Mouse (Mus musculus) macrophage (primary cell): Measurements from ENCODE around the gene Cobll1. TPM values are rescaled to one million over a fixed set of nuclear protein-coding genes. Genes with fewer than 3 reads are reported as not detected.
"Not testable (repeated sequence)": the region's sequence is repeated elsewhere in the genome, so short reads cannot be mapped to it uniquely, and the experiment has no call there.

Source experiments
- H3K27ac ChIP-seq: fragments of 350-480 bp; formaldehyde crosslinking; 2 replicates; pipeline ENCODE4 v1.9.0; 2021
- H3K36me3 ChIP-seq: fragments of 350-480 bp; formaldehyde crosslinking; 2 replicates; pipeline ENCODE4 v1.9.0; 2021; ENCODE audit errors: inconsistent target
- H3K4me3 ChIP-seq: fragments of 350-480 bp; formaldehyde crosslinking; 2 replicates; pipeline ENCODE4 v1.9.0; 2021; ENCODE audit errors: inconsistent target
- H3K79me2 ChIP-seq: fragments of 350-480 bp; formaldehyde crosslinking; 2 replicates; pipeline ENCODE4 v1.9.0; 2021; ENCODE audit errors: inconsistent target
- WGBS: methylation state at CpG from one replicate; pipeline ENCODE4 v1.1.7; 2026; ENCODE audit warnings: inconsistent platforms; ENCODE audit not compliant: missing documents; 5-methylcytosine and 5-hydroxymethylcytosine counted together
- polyA plus RNA-seq: library from polyadenylated mRNA; stranded (reverse); fragments of 250-400 nt; gene quantifications from 3 replicates; pipeline ENCODE4 v1.2.4, GENCODE M21; 2018; ENCODE audit warnings: inconsistent platforms
- total RNA-seq, 78 experiments: library from RNA; depleted of rRNA; stranded (reverse); fragments of 250-400 nt; gene quantifications; 1 replicate in 9 of 78; 2 replicates in 24 of 78; 3 replicates in 43 of 78; 4 replicates in 2 of 78; pipeline ENCODE4 v1.2.4; 2018; ENCODE audit warnings: inconsistent platforms in 56 of 78

Gene Cobll1
- total RNA-seq (2018; cell fraction: chromatin; rRNA removed): 10 to 100 TPM in 2 of 26 experiments, 1 to 10 TPM in 21, under 1 TPM in 3; 0.55 to 30.7 (median 1.9) TPM
- 1 to 10 TPM in 14 of 26 experiments, under 1 TPM in 12; 0.58 to 3.0 (median 1.0) TPM for total RNA-seq (2018; cell fraction: cytosol; rRNA removed)
- total RNA-seq (2018; cell fraction: nucleus; rRNA removed): 10 to 100 TPM in 2 of 26 experiments, 1 to 10 TPM in 22, under 1 TPM in 2; 0.87 to 23.4 (median 1.8) TPM
- 0.34 to 0.47 TPM (median 0.40 TPM) in 3 replicates for polyA plus RNA-seq

DNA sequence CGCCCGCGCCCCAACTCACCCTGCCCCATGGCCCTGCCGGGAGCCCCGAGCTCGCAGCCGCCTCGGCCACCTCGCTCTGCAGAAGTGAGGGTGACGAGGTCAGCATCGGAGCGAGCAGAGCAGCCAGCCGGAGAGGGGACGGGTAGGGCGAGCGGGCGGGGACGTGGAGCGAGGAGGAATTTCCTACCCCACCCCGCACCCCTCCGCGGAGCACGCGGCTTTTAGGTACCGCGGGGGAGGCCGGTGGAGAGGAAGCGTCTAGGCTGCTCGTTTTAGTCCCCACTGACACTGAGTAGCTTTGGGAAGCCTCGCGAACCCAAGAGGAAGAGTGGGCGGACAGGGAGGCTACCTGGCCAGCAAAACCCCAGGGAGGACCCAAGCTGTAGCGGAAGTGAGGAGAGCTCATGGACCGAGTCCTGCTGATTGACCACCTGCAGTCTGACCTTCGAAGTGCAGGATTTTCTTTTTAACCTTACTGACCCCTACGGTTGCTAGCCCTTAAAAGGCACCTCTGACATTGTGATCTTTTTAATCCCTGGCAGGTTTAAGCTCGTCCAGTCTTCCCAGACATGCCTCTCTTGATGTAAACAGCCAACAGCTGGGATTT, at the start of gene Cobll1:
Gene Cobll1, minus strand, starts transcription at position 440 of the 607 bp plus-strand sequence.
- Histone ChIP-seq H3K79me2 (no peaks in the 10 kb centered on the region), H3K27ac (no peak within 1 kb of the TSS)
- WGBS: 2% methylated on average over 36 of the region's 37 CpGs

DNA sequence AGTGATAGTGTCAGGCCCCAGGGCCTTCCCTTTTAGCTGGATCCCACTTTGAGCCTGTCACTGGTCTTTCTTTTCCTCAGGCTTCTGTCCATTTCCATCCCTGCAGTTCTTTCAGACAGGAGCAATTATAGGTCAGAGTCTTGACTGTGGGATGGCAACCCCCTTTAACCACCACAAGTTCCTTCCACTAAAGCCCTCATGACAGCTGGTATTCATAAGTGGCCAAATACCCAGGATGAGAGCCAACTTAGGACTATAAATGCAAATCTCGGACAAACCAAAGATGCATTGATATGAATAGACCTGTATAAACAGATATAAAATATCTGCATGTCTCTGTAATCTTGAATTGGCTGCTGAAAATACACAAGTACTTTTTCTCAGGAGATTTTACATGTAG, 49.5 kb upstream of the Cobll1 start:
- no peaks in the 10 kb centered on the region for H3K36me3 ChIP-seq
- no peak overlapping the region for H3K4me3 ChIP-seq
- WGBS: 56% methylated on average over 1 of the region's 1 CpGs
- H3K27ac ChIP-seq: no peak overlapping the region
- H3K79me2 ChIP-seq: no peaks in the 10 kb centered on the region

More for the DNA sequence above, at the start of gene Cobll1:
- H3K36me3 ChIP-seq: no peaks in the 10 kb centered on the region
- H3K4me3 ChIP-seq: peak within 1 kb of the TSS; percentile 31

DNA sequence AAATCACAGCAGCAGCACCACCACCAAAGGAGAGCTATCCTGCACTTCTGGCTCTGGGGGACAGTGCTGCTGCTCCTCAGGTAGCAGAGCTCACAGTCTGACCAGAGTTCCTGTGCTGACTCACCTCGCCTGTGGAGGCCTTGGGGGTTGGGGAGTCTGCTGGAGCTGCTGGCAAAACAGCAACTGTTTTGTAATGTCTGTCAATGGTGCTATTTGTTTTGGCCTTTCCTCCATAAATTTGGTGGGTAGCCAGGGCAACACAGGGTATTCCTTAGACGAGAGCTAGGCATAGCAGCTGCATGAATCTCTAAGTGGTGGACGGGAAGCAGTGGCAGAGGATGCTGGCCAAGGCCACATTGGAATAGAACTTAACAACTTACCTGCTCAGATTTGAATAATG, 46.2 kb upstream of the Cobll1 start:
- H3K27ac ChIP-seq: no peak overlapping the region
- H3K4me3 ChIP-seq: no peak overlapping the region
- H3K36me3 ChIP-seq: no peaks in the 10 kb centered on the region
- WGBS: 52% methylated on average over 3 of the region's 3 CpGs
- H3K79me2 ChIP-seq: no peaks in the 10 kb centered on the region

DNA sequence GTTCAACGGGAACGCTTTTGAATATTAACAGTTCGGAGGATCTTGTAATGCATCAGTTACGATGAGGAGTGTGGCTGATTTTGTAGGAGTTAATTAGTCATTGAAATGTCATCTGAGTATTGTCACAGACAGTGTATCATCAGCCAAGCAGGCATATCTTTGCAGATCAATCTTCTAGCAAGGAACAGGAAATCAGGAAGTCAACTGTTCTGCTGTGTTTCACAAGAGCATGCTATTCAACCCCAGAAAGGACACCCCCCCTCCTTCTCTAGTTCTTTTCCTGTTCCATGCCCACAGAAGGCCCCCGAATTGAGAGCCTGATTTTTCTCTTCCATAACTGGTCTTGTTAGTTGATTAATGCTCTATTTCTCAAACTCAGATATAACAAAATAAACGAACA, 43.8 kb upstream of the Cobll1 start:
- Histone ChIP-seq H3K36me3 (no peaks in the 10 kb centered on the region), H3K4me3 (no peak overlapping the region), H3K79me2 (no peaks in the 10 kb centered on the region), H3K27ac (no peak overlapping the region)
- WGBS: 46% methylated on average over 6 of the region's 6 CpGs

DNA sequence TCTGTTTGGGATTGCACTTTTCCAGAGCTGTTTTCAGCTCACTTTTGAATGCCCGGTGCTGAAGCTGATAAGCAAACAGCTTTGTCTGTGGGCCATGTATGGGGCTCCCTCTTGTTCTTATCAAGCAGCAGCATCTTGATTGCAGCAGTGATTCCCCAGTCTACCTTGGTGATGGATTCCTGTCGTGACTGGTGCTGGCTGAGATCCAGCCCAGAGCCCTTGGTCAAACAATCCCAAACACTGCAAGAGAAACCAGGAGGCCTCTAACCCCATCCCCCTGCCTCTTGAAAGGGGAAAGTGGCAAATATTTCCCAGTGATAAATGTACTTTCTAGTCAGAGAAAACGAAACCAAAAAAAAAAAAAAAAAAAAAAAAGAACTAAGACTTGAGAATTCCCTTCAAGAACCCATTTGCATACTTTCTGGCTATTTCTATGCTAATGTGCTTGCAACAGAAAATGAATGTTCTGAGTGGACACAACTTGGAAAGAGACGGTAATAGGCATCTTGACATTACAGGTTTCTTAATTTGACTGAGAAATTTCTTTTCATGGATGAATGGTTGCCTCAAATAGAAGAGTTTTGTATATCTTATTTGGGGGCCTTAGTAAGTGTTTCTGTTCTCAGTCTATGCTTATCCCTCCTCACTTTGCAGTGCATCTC, 40.0 kb upstream of the Cobll1 start:
- H3K27ac ChIP-seq: no peak overlapping the region
- 33% methylated on average over 4 of the region's 4 CpGs for WGBS
- no peak overlapping the region for H3K4me3 ChIP-seq
- no peaks in the 10 kb centered on the region for H3K79me2 ChIP-seq
- no peaks in the 10 kb centered on the region for H3K36me3 ChIP-seq

DNA sequence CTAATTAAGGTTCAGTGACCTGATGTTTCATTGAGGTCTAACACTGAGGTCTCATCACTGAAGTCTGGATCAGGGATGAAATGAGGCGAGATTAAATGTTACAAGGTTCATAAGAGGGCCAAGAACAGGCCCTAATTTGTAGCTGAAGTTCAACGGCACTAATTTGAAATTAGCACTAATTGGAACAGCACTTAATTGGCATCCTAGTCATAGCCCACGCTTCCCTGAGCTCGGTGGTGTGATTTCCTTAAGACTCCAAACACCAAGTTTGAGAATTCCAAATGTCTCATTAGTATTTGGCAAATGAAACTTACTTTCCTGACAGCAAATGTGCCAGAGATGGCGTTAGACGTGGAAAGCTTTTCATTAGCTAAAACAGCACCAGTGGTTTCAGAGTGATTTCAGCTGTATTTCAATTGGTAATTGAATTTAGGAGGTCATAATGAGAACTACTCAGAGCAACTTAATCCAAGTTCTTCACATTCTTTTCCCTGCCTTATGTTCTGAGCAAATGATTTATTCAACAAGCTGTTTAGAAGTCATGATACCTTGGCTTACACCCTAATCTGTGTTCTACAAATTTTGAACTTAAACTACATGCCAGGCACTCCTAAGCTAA, 36.3 kb upstream of the Cobll1 start:
- 93% methylated on average over 6 of the region's 6 CpGs for WGBS
- Histone ChIP-seq H3K4me3 (no peak overlapping the region), H3K36me3 (no peaks in the 10 kb centered on the region), H3K27ac (no peak overlapping the region), H3K79me2 (no peaks in the 10 kb centered on the region)

DNA sequence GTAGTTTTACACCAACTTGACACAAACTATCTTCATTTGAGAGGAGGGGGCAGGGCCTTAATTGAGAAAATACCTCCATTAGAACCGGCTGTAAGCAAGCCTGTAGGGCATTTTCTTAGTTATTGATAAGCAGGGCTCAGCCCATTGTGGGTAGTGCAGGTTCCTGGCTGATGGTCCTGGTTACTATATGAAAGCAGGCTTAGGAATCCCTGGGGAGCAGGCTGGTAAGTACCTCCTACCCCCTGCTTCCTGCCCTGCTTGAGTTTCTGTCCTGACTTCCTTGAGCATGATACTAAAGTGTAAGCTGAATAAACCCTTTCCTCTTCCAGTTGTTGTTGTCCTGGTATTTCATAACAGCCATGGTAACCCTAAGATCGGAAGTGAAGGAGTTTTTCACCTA, 34.7 kb upstream of the Cobll1 start:
- H3K79me2 ChIP-seq: no peaks in the 10 kb centered on the region
- no peaks in the 10 kb centered on the region for H3K36me3 ChIP-seq
- no peak overlapping the region for H3K4me3 ChIP-seq
- no peak overlapping the region for H3K27ac ChIP-seq
- 85% methylated on average over 2 of the region's 2 CpGs for WGBS

DNA sequence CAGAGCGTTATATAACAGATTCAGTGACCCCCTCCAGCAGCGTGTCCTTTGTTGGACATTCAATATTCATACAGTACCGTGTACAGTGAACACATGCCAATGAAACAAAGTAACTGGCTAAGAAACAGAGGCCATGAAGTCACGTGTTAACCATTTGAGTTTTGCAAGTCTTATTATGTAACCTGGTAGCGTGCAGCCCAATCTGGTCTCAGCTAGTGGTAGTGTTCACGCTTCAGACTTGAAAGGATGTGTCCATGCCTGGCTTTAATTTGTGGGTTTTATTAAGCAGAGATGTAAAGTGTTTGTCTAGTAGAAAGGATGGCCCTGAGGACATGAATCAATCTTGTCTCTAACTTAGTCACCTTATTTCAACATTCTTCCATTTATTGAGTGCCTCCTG, 29.5 kb upstream of the Cobll1 start:
- no peak overlapping the region for H3K27ac ChIP-seq
- no peaks in the 10 kb centered on the region for H3K36me3 ChIP-seq
- WGBS: 88% methylated on average over 6 of the region's 6 CpGs
- no peak overlapping the region for H3K4me3 ChIP-seq
- no peaks in the 10 kb centered on the region for H3K79me2 ChIP-seq

DNA sequence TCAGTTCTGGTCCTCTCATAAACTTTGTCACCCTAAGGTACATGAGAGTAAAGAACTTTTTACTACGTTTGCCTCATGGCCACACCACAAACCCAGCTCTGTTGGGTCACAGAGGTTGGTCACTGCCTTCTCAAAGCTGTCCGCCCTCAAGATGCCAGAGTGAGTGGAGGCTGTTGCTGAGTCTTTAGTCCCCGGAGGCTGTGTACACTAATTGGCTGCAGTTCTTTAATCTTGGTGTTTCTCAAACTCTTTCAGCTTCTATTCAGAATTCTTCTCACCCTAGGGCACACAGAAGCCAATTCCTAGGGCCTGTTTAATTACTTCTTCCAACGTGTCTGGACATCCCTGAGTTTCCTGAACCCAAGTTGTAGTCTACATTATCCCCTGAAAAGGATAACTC, 28.6 kb upstream of the Cobll1 start:
- Histone ChIP-seq H3K27ac (no peak overlapping the region), H3K36me3 (no peaks in the 10 kb centered on the region), H3K4me3 (no peak overlapping the region), H3K79me2 (no peaks in the 10 kb centered on the region)
- 89% methylated on average over 4 of the region's 4 CpGs for WGBS

DNA sequence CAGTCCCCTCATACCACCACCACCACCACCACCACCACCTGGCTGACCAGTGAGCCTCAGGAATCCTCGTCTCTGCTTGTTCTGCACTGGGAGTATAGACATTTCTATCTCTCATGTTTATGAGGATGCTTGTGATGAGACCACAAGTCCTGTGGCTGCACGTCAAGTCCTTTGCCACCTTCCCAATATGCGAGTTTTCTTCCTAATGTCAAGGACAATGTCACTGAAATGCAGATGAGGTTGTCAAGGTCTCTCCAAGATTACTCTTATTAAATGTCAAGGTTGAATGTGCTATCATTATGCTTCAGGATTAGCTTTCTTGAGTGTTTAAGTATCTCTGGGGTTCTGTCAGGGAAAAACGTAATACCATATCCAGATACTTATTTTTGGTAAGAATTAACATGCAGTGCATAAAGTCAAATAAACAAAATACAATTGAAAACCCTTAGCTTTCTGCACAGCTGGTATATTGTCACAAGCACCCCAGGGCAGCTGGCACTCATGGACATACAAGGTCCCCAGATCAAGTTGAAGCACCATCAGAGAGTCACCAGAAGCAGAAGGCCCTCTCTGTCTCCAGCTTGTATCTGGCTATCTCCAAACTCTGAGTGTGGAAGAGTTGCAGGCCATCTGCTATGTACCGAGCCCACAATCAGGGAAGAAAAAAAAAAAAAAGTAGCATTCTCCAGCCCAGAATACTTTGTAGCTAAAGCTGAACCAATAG, 27.5 kb upstream of the Cobll1 start:
- Histone ChIP-seq H3K36me3 (no peaks in the 10 kb centered on the region), H3K4me3 (no peak overlapping the region), H3K27ac (no peak overlapping the region), H3K79me2 (no peaks in the 10 kb centered on the region)
- 83% methylated on average over 5 of the region's 5 CpGs for WGBS

DNA sequence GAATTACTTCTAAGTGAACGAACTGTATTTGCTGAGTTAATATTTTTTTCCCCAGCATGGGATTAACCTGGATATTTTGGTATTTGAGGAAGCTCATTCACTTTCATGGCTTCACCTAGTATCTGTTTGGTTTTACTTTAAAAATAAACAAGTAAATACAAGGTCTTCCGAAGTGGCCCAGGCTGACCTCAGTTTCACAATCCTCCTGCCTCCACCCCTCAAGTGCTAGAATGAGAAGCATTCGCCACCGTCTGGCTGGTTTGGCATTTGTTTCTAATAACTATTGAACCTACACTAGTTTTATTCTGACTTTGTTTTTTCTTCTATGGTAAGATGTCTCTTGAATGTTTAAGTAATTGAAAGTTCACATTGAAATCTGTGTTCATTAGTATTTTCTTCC, 23.0 kb upstream of the Cobll1 start:
- WGBS: 77% methylated on average over 4 of the region's 4 CpGs
- no peak overlapping the region for H3K4me3 ChIP-seq
- no peaks in the 10 kb centered on the region for H3K36me3 ChIP-seq
- H3K27ac ChIP-seq: no peak overlapping the region
- no peaks in the 10 kb centered on the region for H3K79me2 ChIP-seq

DNA sequence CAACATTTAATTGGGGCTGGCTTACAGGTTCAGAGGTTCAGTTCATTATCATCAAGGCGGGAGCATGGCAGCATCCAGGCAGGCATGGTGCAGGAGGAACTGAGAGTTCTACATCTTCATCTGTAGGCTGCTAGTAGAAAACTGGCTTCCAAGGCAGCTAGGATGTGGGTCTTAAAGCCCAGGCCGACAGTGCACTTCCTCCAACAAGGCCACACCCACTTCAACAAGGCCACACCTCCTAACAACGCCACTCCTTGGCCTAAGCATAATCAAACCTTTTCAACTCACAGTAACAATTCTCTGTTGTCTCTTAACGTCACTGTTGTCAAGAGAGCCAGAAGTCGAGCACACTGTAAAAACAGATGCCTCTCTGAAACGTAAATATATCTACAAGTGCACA, 21.6 kb upstream of the Cobll1 start:
- H3K27ac ChIP-seq, H3K36me3 ChIP-seq, H3K79me2 ChIP-seq, H3K4me3 ChIP-seq: not testable (repeated sequence)
- WGBS: 65% methylated on average over 5 of the region's 6 CpGs

DNA sequence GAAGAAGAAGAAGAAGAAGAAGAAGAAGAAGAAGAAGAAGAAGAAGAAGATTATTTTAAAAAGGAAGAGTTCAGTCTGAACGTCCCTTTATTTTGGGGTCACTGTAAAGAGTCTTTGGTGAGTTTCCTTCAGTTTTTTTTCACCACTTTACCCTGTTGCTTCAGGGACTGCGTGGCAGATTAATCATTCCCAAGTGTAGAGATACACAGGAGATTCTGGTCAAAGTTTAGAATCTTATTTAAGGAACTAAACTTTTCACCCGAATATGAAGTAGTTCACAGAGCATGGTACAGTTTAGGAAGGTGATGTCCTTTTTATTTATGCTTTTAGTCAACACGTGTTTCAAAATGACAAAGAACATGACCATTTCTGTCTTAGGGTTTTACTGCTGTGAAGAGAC, 21.2 kb upstream of the Cobll1 start:
- H3K36me3 ChIP-seq: no peaks in the 10 kb centered on the region
- no peaks in the 10 kb centered on the region for H3K79me2 ChIP-seq
- no peak overlapping the region for H3K4me3 ChIP-seq
- H3K27ac ChIP-seq: no peak overlapping the region
- 91% methylated on average over 4 of the region's 4 CpGs for WGBS

DNA sequence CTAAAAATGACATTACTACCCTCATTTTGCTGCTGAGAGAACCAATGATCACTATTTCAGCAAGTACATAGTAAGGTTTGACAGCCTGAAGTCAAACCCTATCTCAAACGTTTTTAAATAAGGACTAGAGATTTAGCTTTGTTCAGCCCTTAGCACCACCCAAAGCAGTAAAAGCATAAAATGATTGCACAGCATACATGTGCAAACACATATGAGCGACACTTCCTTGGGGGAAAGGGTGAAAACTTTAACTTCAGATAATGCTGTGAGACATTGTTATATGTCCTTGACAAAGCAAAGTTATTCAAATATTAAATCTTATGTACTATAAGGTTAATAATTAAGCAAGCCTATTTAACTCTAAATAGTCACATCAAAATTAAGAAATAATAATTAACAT, 18.2 kb upstream of the Cobll1 start:
- no peaks in the 10 kb centered on the region for H3K79me2 ChIP-seq
- H3K4me3 ChIP-seq: no peak overlapping the region
- 76% methylated on average over 2 of the region's 2 CpGs for WGBS
- H3K27ac ChIP-seq: no peak overlapping the region
- no peaks in the 10 kb centered on the region for H3K36me3 ChIP-seq
